Mouse (Mus musculus) lung, embryonic 14.5 days (tissue): ENCODE measurements around the gene Dennd2c. TPM values are rescaled to one million over a fixed set of nuclear protein-coding genes. Genes with fewer than 3 reads are reported as not detected.

Source experiments
- ATAC-seq: fragments of 200-750 bp; cut with Nextera tagmentation; 2 replicates; pipeline ENCODE4 v1.8.0; 2017; ENCODE audit warnings: mild to moderate bottlenecking, moderate TSS enrichment, moderate library complexity; ENCODE audit not compliant: insufficient read depth
- DNase-seq: peaks from one replicate; pipeline ENCODE4 v3.0.0-alpha.2; 2015
- H3K27ac ChIP-seq: fragments of 300-500 bp; sonication (generic); 2 replicates; pipeline ENCODE4 v1.5.1; 2014; ENCODE audit warnings: low read depth, mild to moderate bottlenecking, moderate library complexity
- H3K27me3 ChIP-seq: fragments of 300-500 bp; sonication (generic); 2 replicates; pipeline ENCODE4 v1.6.1; 2014; ENCODE audit warnings: low read length, control low read depth; ENCODE audit not compliant: insufficient read depth
- H3K36me3 ChIP-seq: fragments of 300-500 bp; sonication (generic); 2 replicates; pipeline ENCODE4 v1.6.1; 2014; ENCODE audit warnings: control low read depth; ENCODE audit not compliant: insufficient read depth
- H3K4me1 ChIP-seq: fragments of 300-500 bp; sonication (generic); 2 replicates; pipeline ENCODE4 v1.6.1; 2014; ENCODE audit warnings: antibody characterized with exemption, control low read depth; ENCODE audit not compliant: insufficient read depth
- H3K4me2 ChIP-seq: fragments of 300-500 bp; sonication (generic); 2 replicates; pipeline ENCODE4 v1.6.1; 2014; ENCODE audit warnings: mild to moderate bottlenecking
- H3K4me3 ChIP-seq: fragments of 300-500 bp; sonication (generic); 2 replicates; pipeline ENCODE4 v1.5.1; 2014; ENCODE audit warnings: low read depth, low read length
- H3K9ac ChIP-seq: fragments of 300-500 bp; sonication (generic); 2 replicates; pipeline ENCODE4 v1.6.1; 2014
- H3K9me3 ChIP-seq: fragments of 300-500 bp; sonication (generic); 2 replicates; pipeline ENCODE4 v1.6.1; 2016; ENCODE audit warnings: low read depth, low read length, control low read depth
- CTCF ChIP-seq: IDR thresholded peaks from 2 replicates; pipeline ENCODE4 v1.5.1; 2016; ENCODE audit warnings: antibody characterized with exemption, low read depth
- WGBS: fragments of 180-500 bp; shearing (Covaris S2); extraction: QIAGEN DNeasy Blood & Tissue Kit; methylation state at CpG from one replicate; pipeline ENCODE4 v1.1.7; 2014; 5-methylcytosine and 5-hydroxymethylcytosine counted together
- polyA plus RNA-seq: library from polyadenylated mRNA; unstranded; fragments of >200 nt; fragmentation: Nextera tagmentation; extraction: Ambion mirVana; gene quantifications from 2 replicates; pipeline ENCODE4 v1.2.1, GENCODE M21; 2014

Dennd2c gene
- polyA plus RNA-seq, 1 experiment from 2014 or later = 5.2 TPM

DNA sequence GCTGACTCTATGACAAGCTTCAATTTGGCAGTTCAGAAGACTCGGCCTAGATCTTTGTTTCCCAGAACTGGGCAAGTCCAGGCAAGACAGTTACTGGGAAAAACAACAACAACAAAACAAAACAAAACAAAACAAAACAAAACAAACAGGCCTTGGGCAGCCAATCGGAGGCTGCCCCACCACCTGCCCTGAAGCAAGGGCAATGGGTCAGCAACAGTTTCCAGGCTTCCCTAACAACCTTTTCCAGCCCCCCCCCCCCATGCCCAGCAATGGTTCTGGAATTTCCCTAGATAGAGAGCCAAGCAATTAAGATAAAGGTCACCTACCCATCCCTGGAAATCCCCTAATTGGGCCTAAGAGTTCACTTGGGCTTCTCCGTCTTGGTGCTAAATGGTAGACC is 102.0 kb downstream of the Dennd2c start:
- Histone ChIP-seq H3K4me3 (no peak overlapping the region), H3K36me3 (no peaks in the 10 kb centered on the region), H3K9ac (no peak overlapping the region), H3K27ac (no peak overlapping the region), H3K27me3 (no peaks in the 10 kb centered on the region), H3K9me3 (no peaks in the 10 kb centered on the region), H3K4me1 (no peaks in the 10 kb centered on the region), H3K4me2 (no peak overlapping the region)
- 86% methylated on average over 3 of the region's 3 CpGs for WGBS
- DNase-seq (no peak), ATAC-seq (no peak)
- TF ChIP-seq CTCF = no peak

DNA sequence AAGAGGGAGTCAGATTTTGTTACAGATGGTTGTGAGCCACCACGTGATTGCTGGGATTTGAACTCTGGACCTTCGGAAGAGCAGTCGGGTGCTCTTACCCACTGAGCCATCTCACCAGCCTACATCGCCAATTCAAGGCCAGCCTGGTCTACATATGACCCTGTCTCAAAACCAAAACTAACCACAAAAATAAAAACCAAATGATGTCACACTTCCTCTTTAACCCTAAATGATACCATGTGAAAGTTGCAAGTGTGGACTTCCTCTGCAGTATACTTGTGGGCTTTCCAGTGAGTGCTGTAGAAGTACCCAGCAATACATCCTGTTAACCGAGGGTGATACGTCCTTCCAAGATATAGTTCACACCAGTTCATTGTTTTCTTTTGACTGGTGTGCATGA is 104.0 kb downstream of the Dennd2c start:
- no peaks in the 10 kb centered on the region for H3K9me3 ChIP-seq
- H3K4me3 ChIP-seq = no peak overlapping the region
- no peak for ATAC-seq
- WGBS = 79% methylated on average over 6 of the region's 6 CpGs
- H3K9ac ChIP-seq = no peak overlapping the region
- H3K4me2 ChIP-seq = no peak overlapping the region
- no peak for DNase-seq
- TF ChIP-seq CTCF = no peak
- no peaks in the 10 kb centered on the region for H3K4me1 ChIP-seq
- H3K27me3 ChIP-seq = no peaks in the 10 kb centered on the region
- no peaks in the 10 kb centered on the region for H3K36me3 ChIP-seq
- no peak overlapping the region for H3K27ac ChIP-seq

DNA sequence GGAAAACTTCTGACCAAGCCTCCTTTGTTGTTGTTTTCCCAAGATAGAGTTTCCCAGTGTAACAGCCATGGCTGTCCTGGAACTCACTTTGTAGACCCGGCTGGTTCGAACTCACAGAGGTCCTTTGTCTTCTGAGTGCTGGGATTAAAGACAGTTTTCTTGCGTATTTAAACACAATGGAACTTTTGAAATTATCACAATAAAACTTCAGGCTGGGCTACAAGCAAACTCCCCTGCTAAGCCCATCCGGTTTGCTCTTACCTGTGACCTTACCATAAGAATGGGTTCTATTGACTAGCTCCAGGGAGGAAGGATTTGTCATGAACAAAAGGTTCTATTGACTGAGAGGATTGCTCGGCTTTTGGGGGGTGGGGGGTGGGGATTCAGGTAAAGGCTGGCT is 105.3 kb downstream of the Dennd2c start:
- H3K27ac ChIP-seq = no peak overlapping the region
- H3K9me3 ChIP-seq = no peaks in the 10 kb centered on the region
- no peaks in the 10 kb centered on the region for H3K27me3 ChIP-seq
- peak; percentile 8 for DNase-seq
- TF ChIP-seq CTCF = no peak
- H3K4me3 ChIP-seq = no peak overlapping the region
- H3K36me3 ChIP-seq = no peaks in the 10 kb centered on the region
- WGBS = 50% methylated on average over 5 of the region's 5 CpGs
- H3K9ac ChIP-seq = no peak overlapping the region
- no peak for ATAC-seq
- no peak overlapping the region for H3K4me2 ChIP-seq
- H3K4me1 ChIP-seq = no peaks in the 10 kb centered on the region

DNA sequence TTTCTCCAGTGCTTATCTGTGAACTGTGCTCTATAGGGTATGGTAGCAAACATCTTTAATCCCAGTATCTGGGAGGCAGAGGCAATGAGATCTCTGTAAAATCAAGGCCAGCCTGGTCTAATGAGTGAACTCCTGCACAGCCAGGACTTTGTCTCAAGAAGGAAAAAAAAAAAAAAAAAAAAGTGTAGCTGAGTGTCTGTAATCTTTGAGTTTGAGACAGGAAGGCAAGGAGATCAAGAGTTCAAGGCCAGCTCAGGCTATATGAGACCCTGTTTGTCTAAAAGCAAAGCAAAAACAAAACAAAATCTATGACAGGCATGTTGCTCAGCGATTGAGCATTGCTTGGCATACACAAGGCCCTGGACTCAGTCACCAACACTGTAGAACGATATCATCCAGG is 105.8 kb downstream of the Dennd2c start:
- 69% methylated on average over 2 of the region's 2 CpGs for WGBS
- Histone ChIP-seq H3K9ac (no peak overlapping the region), H3K27ac (no peak overlapping the region), H3K4me2 (no peak overlapping the region), H3K9me3 (no peaks in the 10 kb centered on the region), H3K36me3 (no peaks in the 10 kb centered on the region), H3K4me1 (no peaks in the 10 kb centered on the region), H3K27me3 (no peaks in the 10 kb centered on the region), H3K4me3 (no peak overlapping the region)
- DNase-seq = no peak
- no peak for TF ChIP-seq CTCF
- ATAC-seq = no peak

DNA sequence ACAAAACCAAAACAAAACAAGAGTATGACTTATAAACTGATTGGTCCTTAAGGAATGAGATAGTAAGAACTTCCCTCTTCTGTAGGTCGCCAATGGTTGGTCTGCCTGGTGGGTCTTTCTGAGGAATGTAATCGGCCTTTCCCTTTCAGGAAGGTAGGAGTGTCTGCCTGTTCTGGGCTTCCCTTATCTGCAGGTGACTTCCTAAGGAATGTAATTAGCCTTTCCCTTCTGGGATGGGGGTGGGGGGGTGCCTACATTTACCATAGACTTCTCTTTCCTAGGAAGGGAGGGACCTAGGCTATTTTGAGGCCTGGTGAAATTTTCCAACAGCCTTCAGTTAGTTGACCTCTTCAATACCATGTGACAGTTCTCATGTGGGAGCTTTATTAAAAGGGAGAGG is 108.7 kb downstream of the Dennd2c start:
- 69% methylated on average over 2 of the region's 2 CpGs for WGBS
- DNase-seq (no peak), ATAC-seq (no peak)
- Histone ChIP-seq H3K36me3 (no peaks in the 10 kb centered on the region), H3K4me3 (no peak overlapping the region), H3K9me3 (no peaks in the 10 kb centered on the region), H3K27me3 (no peaks in the 10 kb centered on the region), H3K27ac (no peak overlapping the region), H3K9ac (no peak overlapping the region), H3K4me1 (no peaks in the 10 kb centered on the region), H3K4me2 (no peak overlapping the region)
- TF ChIP-seq CTCF = no peak

DNA sequence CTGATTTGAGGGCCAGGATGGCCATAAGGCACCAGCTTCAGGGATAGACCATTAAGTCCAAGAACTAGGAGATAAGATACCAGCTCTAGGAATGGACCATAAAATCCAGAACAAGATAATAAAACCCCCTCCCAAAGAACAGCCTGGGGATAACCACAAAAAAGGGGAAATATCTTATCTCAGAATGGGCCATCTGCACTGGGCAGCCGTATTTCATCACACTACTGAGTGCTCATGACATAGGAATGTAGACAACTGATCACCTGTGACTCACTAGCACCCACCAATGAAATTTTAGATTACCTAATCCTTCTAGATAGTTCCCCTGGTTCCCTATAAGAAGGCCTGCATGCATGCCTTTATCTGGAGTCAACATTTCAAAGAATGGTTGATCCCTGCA is 109.7 kb downstream of the Dennd2c start:
- whole genome bisulfite sequencing = 47% methylated on average over 1 of the region's 1 CpGs
- ATAC-seq (no peak), DNase-seq (no peak)
- H3K4me2 ChIP-seq = no peak overlapping the region
- no peaks in the 10 kb centered on the region for H3K27me3 ChIP-seq
- no peak overlapping the region for H3K9ac ChIP-seq
- no peak overlapping the region for H3K4me3 ChIP-seq
- no peaks in the 10 kb centered on the region for H3K36me3 ChIP-seq
- H3K9me3 ChIP-seq = no peaks in the 10 kb centered on the region
- H3K4me1 ChIP-seq = no peaks in the 10 kb centered on the region
- no peak for TF ChIP-seq CTCF
- H3K27ac ChIP-seq = no peak overlapping the region

DNA sequence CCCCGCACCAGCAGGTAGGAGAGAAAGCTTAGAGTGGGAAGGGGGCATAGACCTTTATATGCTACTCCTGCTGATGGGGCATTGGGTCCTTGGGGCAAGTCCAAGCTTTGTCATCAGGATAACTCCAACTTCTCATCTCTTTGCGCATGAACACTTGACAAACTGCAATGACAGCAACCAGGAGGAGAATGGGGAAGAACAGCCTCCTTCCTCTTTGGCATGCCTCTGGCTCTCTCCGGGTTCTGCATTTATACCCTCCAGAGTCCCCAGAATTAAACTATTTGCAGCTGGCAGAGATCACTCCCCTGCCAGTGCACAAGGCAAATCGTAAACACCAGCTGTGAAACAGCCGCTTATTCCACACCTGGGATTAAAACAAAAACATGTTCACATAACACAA is 111.1 kb downstream of the Dennd2c start:
- H3K27me3 ChIP-seq = no peaks in the 10 kb centered on the region
- whole genome bisulfite sequencing = 63% methylated on average over 5 of the region's 5 CpGs
- no peak for TF ChIP-seq CTCF

More for the DNA sequence above, 111.1 kb downstream of the Dennd2c start:
- Histone ChIP-seq H3K4me1 (no peaks in the 10 kb centered on the region), H3K9me3 (no peaks in the 10 kb centered on the region), H3K36me3 (no peaks in the 10 kb centered on the region), H3K4me3 (no peak overlapping the region), H3K9ac (no peak overlapping the region), H3K27ac (no peak overlapping the region), H3K4me2 (no peak overlapping the region)
- ATAC-seq = no peak
- DNase-seq = no peak
